Mouse (Mus musculus) bone marrow, adult 2 months (tissue): ENCODE results near the gene Gphn. TPM values are rescaled to one million over a fixed set of nuclear protein-coding genes. Genes with fewer than 3 reads are reported as not detected.

Experiments
- H3K27ac ChIP-seq: fragments of 200-500 bp; 2 replicates; pipeline ENCODE4 v1.5.1; 2012; ENCODE audit warnings: low read depth, mild to moderate bottlenecking, control low read depth, inconsistent platforms, low read length; ENCODE audit not compliant: control insufficient read depth, poor library complexity, insufficient read depth
- H3K4me1 ChIP-seq: fragments of 200-500 bp; 2 replicates; pipeline ENCODE4 v1.6.1; 2011; ENCODE audit warnings: low read length; ENCODE audit not compliant: control insufficient read depth, insufficient read depth
- H3K4me3 ChIP-seq: fragments of 200-500 bp; replicated peaks from 2 replicates; pipeline ENCODE3; 2011; ENCODE audit warnings: mild to moderate bottlenecking, low read depth, low read length, control low read depth; ENCODE audit not compliant: control insufficient read depth
- CTCF ChIP-seq: fragments of 200-500 bp; IDR thresholded peaks from 2 replicates; pipeline ENCODE4 v1.5.1; 2011; ENCODE audit warnings: low read length, control low read depth; ENCODE audit not compliant: control insufficient read depth, insufficient read depth
- POLR2A ChIP-seq: fragments of 200-500 bp; IDR thresholded peaks from 2 replicates; pipeline ENCODE4 v1.6.1; 2011; ENCODE audit warnings: low read depth, mild to moderate bottlenecking, control low read depth, low read length, borderline replicate concordance; ENCODE audit not compliant: control insufficient read depth
- WGBS: fragments of 180-500 bp; shearing (Covaris S2); methylation state at CpG from one replicate; pipeline ENCODE4 v1.1.7; 2018; 5-methylcytosine and 5-hydroxymethylcytosine counted together
- polyA plus RNA-seq: library from polyadenylated mRNA; stranded (reverse); fragments of >200 nt; gene quantifications from 2 replicates; pipeline ENCODE4 v1.2.4, GENCODE M21; 2011; ENCODE audit warnings: low replicate concordance; ENCODE audit not compliant: missing spikeins, insufficient read depth, insufficient read length

The Gphn gene
- 3.2 and 3.7 TPM in 2 replicates for polyA plus RNA-seq

DNA sequence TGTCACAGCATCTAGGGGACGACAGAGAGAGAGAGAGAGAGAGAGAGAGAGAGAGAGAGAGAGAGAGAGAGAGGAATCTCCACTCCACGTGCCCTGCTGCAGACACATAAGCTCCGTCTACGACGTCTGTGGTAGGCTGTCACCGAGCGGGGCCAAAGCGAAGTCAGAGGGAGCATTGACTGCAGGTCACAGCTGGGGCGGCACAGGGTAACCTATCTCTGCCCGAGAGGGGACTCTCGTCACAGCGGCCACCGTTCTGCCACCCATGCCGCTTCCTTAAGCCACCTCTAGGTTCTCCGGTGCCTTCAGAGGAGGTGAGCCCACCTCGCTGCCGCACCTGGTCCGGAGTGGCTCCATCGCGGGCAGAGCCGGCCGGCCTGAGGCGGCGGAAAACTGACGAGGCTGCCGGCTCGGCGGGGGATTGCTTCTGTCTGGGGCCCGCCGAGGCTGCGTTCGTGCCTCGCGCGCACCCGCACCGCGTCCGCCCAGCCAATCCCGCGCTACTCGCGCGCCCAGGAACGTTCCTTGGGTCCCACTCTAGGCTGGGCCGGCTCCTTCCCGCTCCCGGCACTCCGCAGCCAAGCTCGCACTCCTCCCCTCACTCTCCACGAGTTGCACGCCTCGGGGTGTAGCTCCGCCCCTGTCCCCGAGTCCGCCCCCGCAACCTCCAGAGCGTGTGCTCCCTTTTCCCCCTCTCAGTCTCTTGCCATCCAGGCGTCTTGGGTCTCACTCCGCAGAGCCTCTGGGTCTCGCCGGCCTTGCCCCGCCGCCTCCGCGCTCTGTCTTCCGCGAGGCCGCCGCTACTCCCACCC is at the start of gene Gphn:
TSS of gene Gphn (plus strand) at position 673 of the 812 bp plus-strand sequence.
- peak within 1 kb of the TSS; percentile 73 for H3K27ac ChIP-seq
- H3K4me3 ChIP-seq, result peak within 1 kb of the TSS; percentile 95
- TF ChIP-seq POLR2A (peak; percentile 54; the same call in 1 of the 2 replicates), CTCF (no peak)
- H3K4me1 ChIP-seq, result no peaks in the 10 kb centered on the region
- under 1% methylated on average over 67 of the region's 70 CpGs for WGBS

DNA sequence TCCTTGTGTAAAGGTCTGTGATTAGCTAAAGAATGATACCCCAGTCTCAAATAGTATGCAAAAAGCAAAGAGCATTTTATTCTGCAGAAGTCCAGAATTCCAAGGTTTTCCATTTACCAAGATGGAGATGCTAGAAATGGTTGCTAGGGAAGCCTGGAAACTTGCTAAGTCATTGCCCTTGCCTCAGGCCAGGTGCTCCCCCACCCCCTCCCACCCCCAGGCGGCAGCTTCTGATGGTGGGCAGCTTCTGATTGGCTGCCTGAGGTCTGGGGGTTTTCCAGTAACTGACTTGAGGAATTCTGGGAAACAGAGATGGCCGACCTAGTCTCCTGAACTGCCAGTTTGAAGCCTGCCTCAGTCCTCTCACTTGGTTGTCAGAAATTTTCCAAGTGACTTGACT is 44.7 kb upstream of the Gphn start:
- WGBS, result 66% methylated on average over 2 of the region's 2 CpGs
- Histone ChIP-seq H3K4me1 (no peaks in the 10 kb centered on the region), H3K4me3 (no peak overlapping the region), H3K27ac (no peak overlapping the region)
- TF ChIP-seq POLR2A, result no peak
- TF ChIP-seq CTCF, result no peak

DNA sequence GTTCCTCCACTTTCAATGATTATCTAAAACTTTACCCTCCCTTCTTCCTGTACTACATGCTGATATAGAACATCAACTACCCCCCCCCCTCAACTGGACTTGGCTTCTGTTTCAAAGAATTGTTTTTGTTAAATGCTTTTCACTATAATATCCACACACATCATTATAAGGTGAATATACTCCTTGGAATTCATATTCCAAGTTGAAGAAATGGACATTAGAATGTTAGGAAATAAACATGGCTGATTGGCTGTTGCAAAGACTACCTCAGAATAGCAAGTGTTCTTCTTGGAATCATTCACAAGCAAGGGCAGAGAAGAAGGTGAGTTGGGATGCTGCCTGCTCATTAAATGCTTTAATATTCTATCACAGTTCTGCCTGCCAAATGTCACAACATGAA is 32.2 kb upstream of the Gphn start, which contains the start of gene Gm6657:
TSS of gene Gm6657 (plus strand) at position 301 of the 400 bp plus-strand sequence.
- TF ChIP-seq POLR2A (no peak), CTCF (no peak)
- Histone ChIP-seq H3K27ac (no peak within 1 kb of the TSS), H3K4me1 (no peaks in the 10 kb centered on the region), H3K4me3 (no peak within 1 kb of the TSS)

DNA sequence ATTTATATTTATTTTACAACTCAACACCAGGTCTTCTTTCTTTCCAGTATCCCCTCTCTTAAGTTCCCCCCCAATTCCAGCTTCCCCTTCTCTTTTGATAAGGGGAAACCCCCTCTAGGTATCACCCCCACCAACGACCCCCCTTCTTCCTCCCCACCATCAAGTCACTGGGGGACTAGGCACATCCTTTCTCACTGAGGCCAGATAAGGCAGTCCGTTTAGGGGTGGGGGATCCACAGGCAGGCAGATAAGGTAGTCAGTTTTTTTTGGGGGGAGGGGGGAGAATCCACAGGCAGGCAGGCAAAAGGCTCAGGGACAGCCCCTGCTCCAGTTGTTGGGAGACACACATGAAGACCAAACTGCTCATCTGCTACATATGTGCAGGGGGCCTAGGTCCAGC is 30.8 kb upstream of the Gphn start:
- Histone ChIP-seq H3K4me3 (no peak overlapping the region), H3K27ac (no peak overlapping the region), H3K4me1 (no peaks in the 10 kb centered on the region)
- TF ChIP-seq CTCF (no peak), POLR2A (no peak)
- 40% methylated on average over 2 of the region's 2 CpGs for WGBS

DNA sequence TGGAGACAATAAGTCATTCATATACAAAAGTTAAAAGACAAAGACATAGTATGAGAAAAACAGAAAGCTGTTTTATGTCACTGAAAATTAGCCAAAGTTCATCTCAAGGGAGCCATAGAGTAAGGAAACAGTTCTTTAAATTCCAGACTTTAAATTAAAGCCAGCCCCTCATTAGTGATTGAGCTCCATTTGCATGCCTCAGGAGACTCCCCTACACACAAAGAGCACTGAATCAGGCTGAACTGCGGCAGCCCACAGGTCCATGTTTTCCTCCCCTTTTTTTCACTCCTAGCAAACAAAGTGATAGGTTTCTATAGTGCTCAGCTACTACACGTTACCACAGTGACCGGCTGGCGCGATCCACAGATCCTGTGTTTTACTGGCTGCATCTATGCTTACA is 22.5 kb upstream of the Gphn start:
- 85% methylated on average over 5 of the region's 5 CpGs for WGBS
- H3K27ac ChIP-seq, result no peak overlapping the region
- H3K4me1 ChIP-seq, result no peaks in the 10 kb centered on the region
- TF ChIP-seq CTCF (no peak), POLR2A (no peak)
- H3K4me3 ChIP-seq, result no peak overlapping the region

- WGBS, result 3% methylated on average over 5 of the region's 5 CpGs
- TF ChIP-seq CTCF (no peak), POLR2A (no peak)
- no peak overlapping the region for H3K27ac ChIP-seq
- no peak overlapping the region for H3K4me3 ChIP-seq
- H3K4me1 ChIP-seq, result no peaks in the 10 kb centered on the region
These were observed 20.1 kb upstream of the Gphn start for GRCm38 (mm10) chr12:78205915-78206570.

DNA sequence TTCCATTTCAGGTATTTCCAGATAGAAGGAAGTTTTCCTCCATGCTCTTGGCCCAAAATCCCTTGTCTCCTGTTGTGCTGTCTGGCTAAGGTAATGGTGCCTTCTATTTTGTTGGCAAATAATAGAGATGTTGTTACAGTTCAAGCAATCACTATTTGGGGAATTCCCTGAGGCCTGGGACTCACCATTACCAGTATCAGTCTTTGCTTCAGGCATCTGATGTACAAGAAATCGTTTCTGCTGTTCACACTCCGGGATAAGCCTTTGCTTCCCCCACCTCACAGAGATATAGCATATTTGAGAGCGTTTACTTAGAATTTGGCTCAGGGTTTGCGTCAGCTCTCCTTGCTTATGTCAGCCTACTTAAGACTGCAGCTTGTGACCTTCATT is 19.6 kb upstream of the Gphn start:
- whole genome bisulfite sequencing, result 72% methylated on average over 4 of the region's 4 CpGs
- no peak for TF ChIP-seq CTCF
- H3K27ac ChIP-seq, result no peak overlapping the region

DNA sequence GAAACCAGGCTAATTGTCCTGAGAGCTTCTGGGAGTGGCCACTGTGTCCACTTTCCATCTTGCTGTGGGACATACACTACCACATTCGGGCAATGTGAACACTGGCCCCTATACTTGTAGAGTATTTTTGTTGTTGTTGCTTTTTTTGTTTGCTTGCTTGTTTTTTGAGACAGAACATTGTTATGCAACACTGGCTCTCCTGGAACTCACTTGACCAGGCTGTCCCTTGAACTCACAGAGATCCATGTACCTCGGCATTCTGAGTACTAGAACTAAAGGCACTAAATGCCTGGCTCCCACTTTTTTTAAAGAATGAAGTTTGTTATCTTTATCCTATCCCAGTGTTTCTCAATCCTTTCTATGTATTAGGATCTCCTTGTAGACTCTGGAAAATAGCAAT is 16.3 kb upstream of the Gphn start:
- Histone ChIP-seq H3K27ac (no peak overlapping the region), H3K4me3 (no peak overlapping the region), H3K4me1 (no peaks in the 10 kb centered on the region)
- TF ChIP-seq CTCF (no peak), POLR2A (no peak)
- WGBS, result 81% methylated on average over 2 of the region's 2 CpGs

More for the DNA sequence above, 19.6 kb upstream of the Gphn start:
- Histone ChIP-seq H3K4me3 (no peak overlapping the region), H3K4me1 (no peaks in the 10 kb centered on the region)
